Mouse (Mus musculus) stomach, postnatal 0 days (tissue): ENCODE data around the gene Gm2026. TPM values are rescaled to one million over a fixed set of nuclear protein-coding genes. Genes with fewer than 3 reads are reported as not detected.
"Not testable (repeated sequence)": the region's sequence is repeated elsewhere in the genome, so short reads cannot be mapped to it uniquely, and the experiment has no call there.

ENCODE experiments used
- ATAC-seq: fragments of 200-750 bp; cut with Nextera tagmentation; 2 replicates; pipeline ENCODE4 v1.8.0; 2017; ENCODE audit not compliant: low FRiP score, low TSS enrichment
- DNase-seq: peaks from one replicate; pipeline ENCODE4 v3.0.0-alpha.2; 2016; ENCODE audit warnings: low spot score
- H3K27ac ChIP-seq: fragments of 300-500 bp; sonication (generic); replicated peaks from 2 replicates; pipeline ENCODE4 v1.5.1; 2014; ENCODE audit warnings: mild to moderate bottlenecking, control low read depth
- H3K27me3 ChIP-seq: fragments of 300-500 bp; sonication (generic); 2 replicates; pipeline ENCODE4 v1.6.1; 2014; ENCODE audit warnings: low read length; ENCODE audit not compliant: control insufficient read depth, insufficient read depth
- H3K36me3 ChIP-seq: fragments of 300-500 bp; sonication (generic); 2 replicates; pipeline ENCODE4 v1.6.1; 2014; ENCODE audit warnings: low read length, mixed read lengths; ENCODE audit not compliant: control insufficient read depth, insufficient read depth
- H3K4me1 ChIP-seq: fragments of 300-500 bp; sonication (generic); replicated peaks from 2 replicates; pipeline ENCODE4 v1.6.1; 2014; ENCODE audit warnings: antibody characterized with exemption; ENCODE audit not compliant: control insufficient read depth, insufficient read depth
- H3K4me2 ChIP-seq: fragments of 300-500 bp; sonication (generic); replicated peaks from 2 replicates; pipeline ENCODE4 v1.6.1; 2014; ENCODE audit warnings: low read depth, mild to moderate bottlenecking, control low read depth, moderate library complexity
- H3K4me3 ChIP-seq: fragments of 300-500 bp; sonication (generic); 2 replicates; pipeline ENCODE4 v1.5.1; 2014; ENCODE audit warnings: low read depth, low read length, control low read depth
- H3K9ac ChIP-seq: fragments of 300-500 bp; sonication (generic); 2 replicates; pipeline ENCODE4 v1.6.1; 2014; ENCODE audit warnings: mild to moderate bottlenecking, low read length, control low read depth, mixed read lengths
- H3K9me3 ChIP-seq: fragments of 300-500 bp; sonication (generic); 2 replicates; pipeline ENCODE4 v1.6.1; 2016; ENCODE audit warnings: low read length; ENCODE audit not compliant: control insufficient read depth
- WGBS: fragments of 180-500 bp; shearing (Covaris S2); extraction: QIAGEN DNeasy Blood & Tissue Kit; methylation state at CpG from one replicate; pipeline ENCODE4 v1.1.7; 2014; 5-methylcytosine and 5-hydroxymethylcytosine counted together
- polyA plus RNA-seq: library from polyadenylated mRNA; unstranded; fragments of >200 nt; fragmentation: Nextera tagmentation; extraction: Ambion mirVana; gene quantifications from 2 replicates; pipeline ENCODE4 v1.2.1, GENCODE M21; 2015

Gm2026 gene
- polyA plus RNA-seq = 9.8 TPM in 2 replicates

DNA sequence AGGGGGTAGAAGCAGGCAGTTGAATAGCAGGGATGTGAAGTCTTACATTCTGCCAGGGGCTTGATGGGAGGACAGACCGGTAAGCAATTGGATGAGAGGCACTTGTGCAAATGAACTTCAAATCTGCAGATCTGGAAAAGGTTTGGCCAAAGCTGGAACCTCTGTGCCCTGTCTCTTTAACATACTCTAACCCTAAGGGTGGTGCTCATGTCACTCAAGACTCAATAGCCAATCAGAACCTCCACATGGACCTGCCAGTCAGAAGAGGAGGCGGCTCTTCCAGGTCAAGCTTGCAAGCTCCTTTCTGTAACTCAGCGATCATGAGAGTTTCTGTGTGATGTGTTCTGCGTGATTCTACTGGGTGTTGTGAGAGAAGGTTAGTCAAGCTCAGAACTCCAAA, at the start of gene Gm2026:
Gene Gm2026, plus strand, starts transcription at position 301 of the 400 bp plus-strand sequence.
- H3K4me3 ChIP-seq, H3K27ac ChIP-seq, H3K36me3 ChIP-seq, H3K4me1 ChIP-seq, H3K9ac ChIP-seq, H3K9me3 ChIP-seq, ATAC-seq, H3K27me3 ChIP-seq, DNase-seq, H3K4me2 ChIP-seq: not testable (repeated sequence)
- no CpG with 5 or more reads among the region's 4 CpGs for WGBS

DNA sequence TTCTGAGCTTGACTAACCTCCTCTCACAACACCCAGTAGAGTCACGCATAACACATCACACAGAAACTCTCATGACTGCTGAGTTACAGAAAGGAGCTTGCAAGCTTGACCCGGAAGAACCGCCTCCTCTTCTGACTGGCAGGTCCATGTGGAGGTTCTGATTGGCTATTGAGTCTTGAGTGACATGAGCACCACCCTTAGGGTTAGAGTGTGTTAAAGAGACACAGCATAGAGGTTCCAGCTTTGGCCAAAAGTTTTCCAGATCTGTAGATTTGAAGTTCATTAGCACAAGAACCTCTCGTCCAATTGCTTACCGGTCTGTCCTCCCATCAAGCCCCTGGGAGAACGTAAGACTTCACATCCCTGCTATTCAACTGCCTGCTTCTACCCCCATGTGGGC, 34.1 kb upstream of the Gm2026 start, which contains the start of gene Zfp966:
Gene Zfp966, minus strand, starts transcription at position 101 of the 400 bp plus-strand sequence.
- WGBS = no CpG with 5 or more reads among the region's 6 CpGs
- not testable (repeated sequence) for H3K4me1 ChIP-seq, ATAC-seq, H3K9me3 ChIP-seq, H3K27ac ChIP-seq, H3K4me2 ChIP-seq, H3K27me3 ChIP-seq, H3K9ac ChIP-seq, DNase-seq, H3K36me3 ChIP-seq, H3K4me3 ChIP-seq

Other genes with a start within 250 kb of the Gm2026 start
- not detected in 2 replicates for gene Gm2007, start 223.8 kb upstream of the Gm2026 start, polyA plus RNA-seq
- 1.6 and 2.0 TPM in 2 replicates for gene Gm14288, start 164.2 kb upstream of the Gm2026 start, polyA plus RNA-seq
- gene Gm6710, start 96.1 kb upstream of the Gm2026 start, polyA plus RNA-seq = 14.6 and 16.2 TPM in 2 replicates
- gene Zfp966, start 34.2 kb upstream of the Gm2026 start, polyA plus RNA-seq = 0.68 and 1.0 TPM in 2 replicates
- gene Gm2004, start 184.5 kb downstream of the Gm2026 start, polyA plus RNA-seq = 0.48 and 0.55 TPM in 2 replicates